Mouse (Mus musculus): ENCODE measurements around the gene N4bp2.

The N4bp2 gene

DNA sequence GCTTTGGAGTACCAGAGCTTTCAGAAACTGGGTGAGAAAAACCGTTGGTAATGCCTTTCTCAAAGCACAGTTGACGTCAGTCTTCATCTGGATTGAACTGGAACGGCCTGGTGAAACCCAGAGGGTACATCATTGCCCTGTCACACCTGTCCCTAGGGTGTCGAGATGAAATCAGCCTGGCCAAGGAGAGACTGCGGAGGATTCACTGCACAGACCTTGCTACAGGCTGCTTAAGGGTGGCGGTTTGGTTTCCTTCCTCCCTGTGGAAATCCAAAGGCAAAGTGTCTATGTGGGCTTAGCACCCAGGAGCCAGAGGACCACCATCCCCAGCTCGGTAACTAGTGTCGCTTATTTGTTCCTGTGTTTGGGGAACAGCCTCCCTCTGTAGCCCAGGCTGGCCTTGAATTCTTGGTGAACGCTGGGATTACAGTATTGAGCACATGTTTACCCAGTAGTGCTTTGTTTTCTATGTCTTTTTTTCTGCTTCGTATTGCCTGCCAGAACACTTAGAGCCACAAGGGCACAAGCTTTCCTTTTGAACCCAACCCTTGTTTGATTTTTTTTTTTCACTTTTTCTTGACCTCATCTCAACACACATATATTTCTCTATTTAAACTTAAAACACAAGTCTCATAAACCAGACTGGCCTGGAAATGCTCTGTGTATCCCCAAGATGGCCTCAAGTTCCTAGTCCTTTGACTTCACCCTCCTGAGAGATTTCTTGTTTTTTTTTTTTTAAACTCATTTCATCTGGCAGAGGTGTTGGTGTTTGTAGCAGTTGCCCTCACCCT, 98.0 kb downstream of the N4bp2 start, which contains the start of gene Rhoh:
Gene Rhoh (plus strand): TSS at position 60 of the 791 bp plus-strand sequence.
- in situ Hi-C loops (cut with MboI, MseI): no loop called here

DNA sequence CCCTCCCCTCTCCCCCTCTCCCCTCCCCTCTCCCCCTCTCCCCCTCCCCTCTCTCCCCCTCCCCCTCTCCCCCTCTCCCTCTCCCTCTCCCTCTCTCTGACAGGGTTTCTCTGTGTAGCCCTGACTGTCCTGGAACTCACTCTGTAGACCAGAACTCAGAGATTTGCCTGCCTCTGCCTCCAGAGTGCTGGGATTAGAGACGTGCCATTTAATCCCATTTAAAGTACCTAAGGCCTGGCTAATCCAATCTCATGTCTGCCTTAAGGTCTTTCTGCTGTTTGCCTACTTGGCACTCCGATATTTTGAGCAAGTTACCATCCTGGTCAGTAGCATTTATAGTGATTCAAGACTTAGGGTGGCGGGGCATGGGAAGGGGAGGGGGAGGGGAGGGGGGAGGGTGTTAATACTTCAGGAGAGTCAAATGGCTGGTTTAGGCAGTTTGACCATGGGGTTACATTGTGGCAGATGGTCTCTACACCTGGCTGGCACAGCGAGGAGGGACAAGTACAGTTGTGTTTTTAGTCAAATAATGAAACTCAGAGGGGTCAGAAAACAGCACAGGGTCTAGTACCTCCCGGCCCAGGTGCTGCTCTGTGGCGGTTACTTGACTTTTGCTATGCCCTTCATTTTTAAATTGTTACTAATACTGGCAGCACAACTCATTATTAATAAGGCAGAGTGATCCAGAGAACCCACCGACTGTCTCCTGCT, 99.1 kb downstream of the N4bp2 start:
- in situ Hi-C loops (cut with MboI, MseI): no loop called here

DNA sequence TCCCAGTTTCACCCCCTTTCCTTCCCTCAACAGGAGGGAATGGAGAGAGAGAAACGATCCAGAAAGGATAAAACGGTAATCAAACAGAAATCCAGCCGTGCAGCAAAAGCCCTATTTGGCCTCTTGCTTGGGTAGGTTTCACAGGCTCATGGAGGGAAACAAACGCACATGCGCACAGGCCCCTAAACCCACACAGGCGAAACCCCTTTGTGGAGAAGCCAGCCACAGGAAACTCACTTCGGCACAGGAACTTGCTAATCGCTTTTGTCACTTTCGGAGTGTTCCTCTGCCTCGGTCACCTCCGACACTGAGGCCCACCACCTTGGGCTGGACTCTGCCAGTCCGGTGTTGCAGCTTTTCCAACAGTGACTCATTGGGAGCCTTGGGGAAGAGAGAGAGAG, 100.0 kb downstream of the N4bp2 start:
- in situ Hi-C loops (cut with MboI, MseI): no loop called here

DNA sequence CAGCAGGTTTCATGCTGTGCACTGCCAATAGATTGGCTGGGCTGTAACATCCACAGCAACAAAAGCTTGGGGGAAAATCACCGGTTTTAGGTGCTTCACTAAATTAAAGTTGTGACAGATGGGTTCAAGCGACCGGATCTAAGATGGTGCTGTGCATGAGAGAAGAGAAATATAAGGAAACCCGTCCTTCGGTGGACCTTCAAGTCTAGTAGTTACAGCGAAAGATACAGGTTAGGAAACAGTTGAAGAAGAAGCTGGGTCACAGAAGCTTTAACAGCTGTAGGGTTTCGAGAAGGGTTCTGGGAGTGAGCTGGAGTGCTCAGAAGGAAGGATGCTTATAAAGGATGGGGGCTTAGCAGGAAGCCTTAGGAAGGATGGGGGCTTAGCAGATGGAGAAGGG, 101.2 kb downstream of the N4bp2 start:
- in situ Hi-C loops (cut with MboI, MseI): no loop called here

DNA sequence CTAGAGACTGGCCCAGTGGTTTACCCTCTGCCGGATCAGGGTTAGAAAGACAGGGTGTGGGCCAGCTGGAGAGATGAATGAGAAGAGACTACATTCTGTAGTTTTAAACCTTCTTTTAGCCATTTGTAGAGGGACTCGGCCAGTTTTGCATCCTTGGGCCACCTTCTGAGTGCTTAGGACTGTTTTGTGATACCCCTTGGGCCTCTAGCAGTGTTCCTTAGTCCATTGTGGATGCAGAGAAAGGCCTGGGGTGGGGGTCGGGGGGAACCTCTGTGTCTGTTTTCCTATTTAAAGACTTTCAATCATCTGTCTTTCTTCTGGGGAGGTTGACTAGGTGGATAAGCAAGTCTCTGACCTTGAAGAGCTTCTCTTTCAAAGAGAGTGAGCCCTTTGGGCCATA, 101.6 kb downstream of the N4bp2 start:
- in situ Hi-C loops (cut with MboI, MseI): no loop called here

DNA sequence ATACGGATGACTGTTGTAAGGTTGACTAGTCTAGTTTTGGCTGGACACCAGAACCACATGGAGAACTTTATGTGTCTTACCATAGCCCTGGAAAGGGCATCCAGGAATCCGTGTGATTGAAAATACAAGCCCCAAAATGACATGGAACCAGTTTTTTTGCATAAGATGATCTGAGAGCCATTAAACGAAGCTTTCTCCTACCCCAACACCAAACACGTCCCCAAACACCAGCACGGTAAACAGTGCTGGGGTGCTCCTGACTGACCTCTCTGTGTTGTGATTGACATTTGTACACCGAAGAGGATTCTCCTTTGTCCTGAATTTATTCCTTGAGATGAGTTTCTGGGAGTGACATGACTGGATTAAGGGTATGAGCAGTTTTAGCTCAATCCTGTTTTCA, 103.3 kb downstream of the N4bp2 start:
- in situ Hi-C loops (cut with MboI, MseI): no loop called here

DNA sequence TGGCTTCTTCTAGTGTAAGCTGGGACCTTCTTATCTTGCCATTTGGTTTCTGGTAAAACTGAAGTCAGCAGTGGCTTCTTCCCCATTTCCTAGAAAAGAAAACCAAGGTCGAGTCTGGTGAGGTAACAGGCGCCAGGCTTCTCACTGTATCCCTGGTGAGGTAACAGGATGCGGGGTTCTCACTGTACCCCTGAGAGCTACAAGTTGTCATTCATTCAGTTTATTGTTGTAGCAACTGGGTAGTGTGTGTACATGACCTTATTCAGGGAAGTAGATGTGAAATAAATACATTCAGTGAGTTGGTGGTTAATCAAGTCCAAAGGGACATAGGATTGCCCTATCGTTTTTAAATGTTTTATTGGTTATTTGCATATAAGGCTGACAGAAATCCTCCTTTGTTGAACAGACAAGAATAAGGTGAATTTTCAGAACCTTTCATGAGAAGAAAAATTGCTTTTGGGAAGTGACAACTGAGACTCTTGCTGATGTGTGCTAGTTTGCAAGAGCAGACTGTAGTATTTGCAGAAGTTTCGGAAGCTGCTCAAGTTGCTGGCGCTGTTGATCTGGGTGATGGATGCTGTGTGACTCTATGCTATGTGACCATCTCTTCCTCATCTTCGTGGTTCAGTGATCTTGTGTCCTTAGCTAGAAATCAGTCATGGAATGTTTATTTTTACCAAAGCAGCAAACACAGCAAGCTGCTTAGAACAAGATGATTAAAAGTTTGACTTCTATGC, 104.2 kb downstream of the N4bp2 start:
- in situ Hi-C loops (cut with MboI, MseI): no loop called here

DNA sequence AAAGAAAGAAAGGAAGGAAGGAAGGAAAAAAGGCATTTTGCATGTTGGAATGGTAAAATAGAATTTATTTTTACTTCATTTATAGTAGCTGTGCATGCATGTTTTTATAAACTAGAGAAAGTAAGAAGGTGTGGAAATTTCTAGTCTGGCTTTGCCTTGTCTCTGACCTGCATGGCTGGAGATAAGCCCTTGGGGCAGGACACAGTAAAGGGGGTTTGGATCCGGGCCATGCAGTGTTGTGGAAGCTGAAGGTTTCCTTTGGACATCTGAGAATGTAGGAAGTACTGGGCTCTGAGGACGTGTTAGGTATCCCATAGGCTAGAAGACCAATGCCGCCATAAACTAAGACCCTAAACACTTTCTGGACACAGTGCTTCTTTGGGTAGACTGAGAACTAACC, 105.1 kb downstream of the N4bp2 start:
- in situ Hi-C loops (cut with MboI, MseI): no loop called here

DNA sequence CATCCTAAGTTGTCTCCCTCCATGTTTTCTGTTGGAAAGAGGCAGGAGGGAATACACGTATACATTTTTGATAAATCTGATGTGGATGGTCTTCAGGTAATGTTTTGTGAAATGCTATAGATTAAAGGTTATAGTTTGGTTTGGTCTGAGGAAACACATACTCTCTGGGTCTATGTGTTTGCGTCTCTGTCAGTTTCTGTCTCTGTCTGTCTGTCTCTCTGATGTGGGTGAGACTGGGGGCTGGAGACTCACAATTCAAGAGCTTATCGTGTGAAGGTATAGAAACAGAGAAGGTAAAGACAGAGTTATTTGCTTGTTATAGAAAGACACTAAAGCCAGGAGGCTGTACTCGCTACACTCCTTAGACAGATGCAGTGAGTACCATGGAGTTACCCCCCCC, 106.3 kb downstream of the N4bp2 start:
- in situ Hi-C loops (cut with MboI, MseI): no loop called here

DNA sequence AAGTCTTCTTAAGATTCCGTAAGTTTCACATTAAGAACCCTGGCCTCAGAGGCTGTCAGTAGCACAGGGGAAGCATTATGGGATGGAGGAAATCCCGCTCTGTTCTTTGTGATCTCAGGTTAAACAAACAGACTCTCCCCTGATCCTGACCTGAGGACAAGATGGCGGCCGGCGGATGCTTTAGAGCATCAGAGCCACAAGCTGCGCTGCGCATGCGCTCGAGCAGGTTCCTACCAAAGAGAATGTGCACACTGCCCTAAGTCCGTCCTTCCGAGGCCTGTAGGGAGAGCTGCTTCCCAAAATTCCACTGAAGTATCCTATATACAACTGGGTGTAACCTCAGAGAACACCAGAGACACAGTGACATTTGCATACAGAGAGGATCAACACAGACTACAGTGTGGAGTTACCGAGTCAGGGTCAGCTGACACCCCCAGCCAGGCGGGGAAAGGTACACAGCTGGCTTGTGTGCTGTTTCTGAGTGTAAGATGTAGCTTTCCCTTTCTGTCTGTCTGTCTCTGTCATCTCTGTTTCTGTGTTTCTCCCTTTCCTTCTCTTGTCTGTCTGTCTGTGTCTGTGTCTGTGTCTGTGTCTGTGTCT, 108.1 kb downstream of the N4bp2 start:
- in situ Hi-C loops (cut with MboI, MseI): no loop called here

DNA sequence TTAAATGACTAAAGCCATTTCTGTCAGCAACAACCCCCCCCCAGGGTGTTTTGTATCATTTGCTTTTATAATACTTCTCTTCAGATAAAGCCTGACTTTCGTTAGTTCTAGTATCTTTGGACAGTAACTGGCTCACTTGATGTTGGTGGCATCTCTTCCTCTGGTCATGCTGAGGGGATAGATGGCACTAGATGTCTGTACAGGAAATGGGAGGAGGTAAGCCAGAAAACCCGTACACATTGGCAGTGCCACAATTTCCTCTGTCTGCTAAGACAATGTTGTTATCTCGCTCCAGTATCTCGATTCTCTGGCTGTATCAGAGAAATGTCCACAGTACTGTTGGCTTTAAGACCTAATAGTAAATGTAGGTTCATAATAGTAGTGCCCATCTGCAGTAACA, 109.9 kb downstream of the N4bp2 start:
- in situ Hi-C loops (cut with MboI, MseI): no loop called here

DNA sequence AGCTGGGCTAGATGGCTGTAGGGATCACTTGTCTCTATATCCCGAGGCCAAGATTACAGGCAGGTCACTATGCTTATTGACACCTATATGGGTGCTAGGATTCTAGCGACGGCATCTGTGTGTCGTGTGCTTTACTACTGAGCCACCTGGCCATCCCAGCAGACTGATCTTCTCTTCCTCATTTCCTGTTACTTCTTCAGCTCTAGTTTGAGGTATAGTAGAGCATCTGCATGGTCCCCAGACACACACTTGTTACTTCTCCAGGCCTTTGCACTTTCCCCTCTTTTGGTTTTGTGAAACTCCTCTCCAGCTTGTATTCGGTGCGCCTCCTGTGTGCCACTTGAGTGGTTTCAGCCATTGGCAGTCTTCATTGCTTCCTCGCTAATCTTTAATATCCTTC, 111.9 kb downstream of the N4bp2 start:
- in situ Hi-C loops (cut with MboI, MseI): no loop called here

DNA sequence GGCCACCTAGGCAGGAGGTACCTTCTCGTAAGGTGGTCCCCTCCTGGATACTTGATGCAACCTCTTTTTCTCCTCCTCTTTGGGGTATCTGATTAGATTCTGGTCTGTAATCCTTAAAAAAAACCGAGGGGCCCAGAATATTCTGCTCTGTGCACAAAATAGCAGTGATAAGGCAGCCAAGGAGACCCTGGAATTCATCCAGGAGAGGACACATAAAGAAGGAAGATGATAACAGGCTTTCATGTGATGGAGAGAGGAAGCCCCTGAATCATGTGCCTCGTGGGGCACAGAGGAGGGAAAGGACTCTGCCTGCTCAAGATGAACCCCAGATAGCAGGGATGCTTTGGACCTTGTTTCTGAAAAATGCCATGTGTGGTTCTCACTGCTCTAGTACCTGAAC, 115.0 kb downstream of the N4bp2 start:
- in situ Hi-C loops (cut with MboI, MseI): no loop called here

Measured in T-helper 2 cell (primary cell).